Mouse (Mus musculus) stomach, postnatal 0 days (tissue): Measurements from ENCODE around the gene Dock4.

Experiments
- CTCF ChIP-seq: IDR thresholded peaks from 2 replicates; pipeline ENCODE4 v1.5.1; 2016; ENCODE audit warnings: antibody characterized with exemption, low read depth, mild to moderate bottlenecking, moderate library complexity
- EP300 ChIP-seq: optimal IDR thresholded peaks from 2 replicates; pipeline ENCODE3; 2016; ENCODE audit warnings: antibody characterized with exemption

DNA sequence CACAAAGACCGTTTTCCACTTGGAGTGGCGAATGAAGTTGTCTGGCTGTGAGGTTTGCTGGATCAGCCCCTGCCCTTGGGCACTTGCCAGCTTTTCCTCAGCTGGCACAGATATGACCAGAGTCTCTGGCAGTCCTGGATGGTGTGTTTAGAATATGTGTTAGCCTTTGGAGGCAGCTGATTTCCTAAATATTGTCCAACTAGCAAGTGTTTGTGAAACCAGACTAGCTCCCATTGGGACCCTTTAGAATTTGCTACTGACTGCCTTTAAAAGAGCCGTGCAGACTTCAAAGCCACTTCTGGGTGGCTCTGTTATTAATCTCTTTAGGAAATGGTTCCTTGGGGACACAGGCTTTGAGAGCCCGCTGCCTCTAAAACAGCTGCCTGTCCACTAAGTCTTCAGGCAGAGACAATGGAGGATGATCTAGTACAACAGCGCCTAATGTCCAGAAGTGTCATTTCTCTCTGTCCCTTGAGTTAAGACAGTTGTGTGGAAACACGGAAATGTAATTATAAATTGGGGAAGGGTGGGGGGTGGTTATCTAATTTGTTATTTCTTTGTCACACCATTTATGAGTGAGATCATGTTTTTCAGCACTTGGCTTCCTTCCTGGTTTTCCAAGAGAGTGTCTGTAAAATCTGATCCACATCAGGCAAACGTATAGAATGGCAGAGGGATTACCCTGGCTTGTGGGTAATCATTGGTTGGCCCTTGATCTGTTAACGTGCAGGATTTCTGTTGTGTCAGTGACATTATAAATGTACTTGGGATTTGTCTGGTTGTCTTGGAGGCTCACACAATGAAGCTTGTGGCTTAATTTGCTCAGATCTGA is 32.1 kb downstream of the Dock4 start:
- TF ChIP-seq CTCF (no peak), EP300 (no peak)
